Mouse (Mus musculus): ENCODE measurements at regions not wholly inside any gene's neighbourhood (a gene's known extent, or its start where the extent isn't known, plus 50 kb on each side); places are given as distances from the start of the nearest gene placed in this dataset.
"Not testable (repeated sequence)": the region's sequence is repeated elsewhere in the genome, so short reads cannot be mapped to it uniquely, and the experiment has no call there.

DNA sequence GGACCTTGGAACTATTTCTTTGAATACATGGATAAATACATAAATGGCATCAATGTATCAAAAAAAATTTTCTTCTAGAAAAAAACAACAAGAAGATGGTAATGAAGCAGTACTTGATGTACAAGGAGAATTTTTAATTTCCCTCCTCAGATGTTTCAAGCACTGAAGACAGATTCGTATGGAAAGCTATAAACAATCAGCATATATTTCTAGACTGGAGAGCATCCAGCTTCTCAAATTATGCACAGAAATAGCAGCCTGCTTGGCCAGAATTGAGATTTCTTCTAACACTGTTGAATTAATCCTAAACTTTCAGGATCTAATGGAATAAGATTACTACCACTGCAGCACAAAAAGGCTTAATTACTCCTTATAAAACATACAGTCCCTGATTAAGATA, 241.0 kb downstream of the Phf3 start:
- Histone ChIP-seq H3K27ac (no peak overlapping the region), H3K36me3 (no peaks in the 10 kb centered on the region), H3K27me3 (ENCODE audit: insufficient read depth, poor library complexity, severe bottlenecking) (no peaks in the 10 kb centered on the region), H3K4me1 (replicated peaks) (no peaks in the 10 kb centered on the region), H3K4me3 (no peak overlapping the region), H3K9me3 (no peaks in the 10 kb centered on the region)
- WGBS: 82% methylated on average over 1 of the region's 1 CpGs
- no peak for DNase-seq (ENCODE audit: low spot score)

DNA sequence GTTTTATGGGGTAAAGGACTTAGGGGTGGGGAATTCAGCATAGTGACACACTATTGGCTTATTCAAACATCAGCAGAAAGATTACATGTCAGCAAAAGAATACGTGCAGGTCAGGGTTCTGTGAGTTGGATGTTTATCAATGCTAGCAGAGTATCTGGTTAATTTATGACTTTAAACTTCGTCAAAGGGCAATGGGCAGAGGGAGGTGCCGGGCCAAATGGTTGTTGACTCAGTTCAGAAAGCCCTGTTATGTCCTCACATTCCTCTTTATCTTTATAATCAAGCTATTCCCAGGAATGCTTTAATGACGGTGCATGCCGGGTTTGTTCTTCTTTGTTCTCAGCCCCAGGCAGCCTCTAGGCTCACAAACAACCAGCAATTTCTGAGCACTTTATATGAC, 245.9 kb downstream of the Phf3 start:
- H3K4me3 ChIP-seq; H3K27me3 ChIP-seq (ENCODE audit: insufficient read depth, poor library complexity, severe bottlenecking): not testable (repeated sequence)
- 90% methylated on average over 5 of the region's 5 CpGs for WGBS

DNA sequence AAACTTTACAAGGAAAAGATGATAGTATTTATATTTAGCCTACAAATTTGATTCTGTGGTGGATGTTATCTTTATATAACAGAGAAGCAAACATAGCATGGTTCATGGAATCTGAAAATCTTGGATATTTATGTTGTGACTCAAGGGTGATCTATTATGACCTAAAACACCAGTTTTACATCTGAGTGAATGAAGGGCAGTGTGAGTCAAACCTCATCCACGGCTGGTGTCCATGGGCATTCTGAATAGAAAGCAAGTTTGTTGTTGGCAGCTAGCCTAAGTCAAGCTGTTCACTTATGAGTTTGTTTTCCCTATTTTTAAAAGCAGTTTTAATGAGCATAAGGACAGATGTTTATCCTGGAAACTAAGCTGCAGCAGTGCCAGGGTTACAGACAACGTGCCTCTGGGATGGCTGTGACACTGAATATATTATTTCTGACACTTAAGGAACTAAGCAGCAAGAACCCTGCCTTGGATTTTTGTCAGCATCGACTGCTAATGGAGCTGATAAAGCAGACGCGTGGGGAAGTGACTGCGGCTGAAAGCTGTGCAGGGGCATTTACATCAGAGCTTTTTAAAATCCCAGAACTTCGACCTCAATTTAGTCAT, 278.5 kb downstream of the Phf3 start:
- DNase-seq (ENCODE audit: low spot score): no peak
- Histone ChIP-seq H3K4me3 (no peak overlapping the region), H3K27ac (no peak overlapping the region), H3K9me3 (no peaks in the 10 kb centered on the region), H3K4me1 (replicated peaks) (no peaks in the 10 kb centered on the region), H3K27me3 (ENCODE audit: insufficient read depth, poor library complexity, severe bottlenecking) (no peaks in the 10 kb centered on the region), H3K36me3 (no peaks in the 10 kb centered on the region)
- 77% methylated on average over 7 of the region's 7 CpGs for WGBS

More for the DNA sequence above, 245.9 kb downstream of the Phf3 start:
- H3K4me1 ChIP-seq (replicated peaks); H3K27ac ChIP-seq; H3K9me3 ChIP-seq; H3K36me3 ChIP-seq; DNase-seq (ENCODE audit: low spot score): not testable (repeated sequence)

DNA sequence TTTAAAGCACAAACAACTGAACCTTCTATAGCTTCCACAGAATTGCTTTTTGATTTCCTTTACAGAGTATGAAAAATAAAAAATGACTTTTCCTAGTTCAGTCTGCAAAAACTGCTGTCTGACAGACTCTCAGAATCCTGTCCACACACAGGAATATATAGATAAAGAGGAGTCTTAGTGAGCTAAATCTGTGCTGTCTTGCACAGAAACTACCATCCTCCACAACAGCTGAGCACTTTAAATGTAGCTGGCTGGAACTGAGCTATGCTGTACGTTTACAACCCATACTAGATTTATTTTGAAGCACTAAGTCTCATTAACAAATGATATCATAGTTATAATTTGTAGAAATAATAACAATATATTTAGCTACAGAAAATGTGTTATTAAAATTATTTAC, 279.7 kb downstream of the Phf3 start:
- WGBS: 72% methylated on average over 1 of the region's 1 CpGs
- H3K4me1 ChIP-seq (replicated peaks): no peaks in the 10 kb centered on the region
- no peaks in the 10 kb centered on the region for H3K36me3 ChIP-seq
- no peaks in the 10 kb centered on the region for H3K27me3 ChIP-seq (ENCODE audit: insufficient read depth, poor library complexity, severe bottlenecking)
- H3K4me3 ChIP-seq: no peak overlapping the region
- no peak overlapping the region for H3K27ac ChIP-seq
- DNase-seq (ENCODE audit: low spot score): no peak
- H3K9me3 ChIP-seq: no peaks in the 10 kb centered on the region

DNA sequence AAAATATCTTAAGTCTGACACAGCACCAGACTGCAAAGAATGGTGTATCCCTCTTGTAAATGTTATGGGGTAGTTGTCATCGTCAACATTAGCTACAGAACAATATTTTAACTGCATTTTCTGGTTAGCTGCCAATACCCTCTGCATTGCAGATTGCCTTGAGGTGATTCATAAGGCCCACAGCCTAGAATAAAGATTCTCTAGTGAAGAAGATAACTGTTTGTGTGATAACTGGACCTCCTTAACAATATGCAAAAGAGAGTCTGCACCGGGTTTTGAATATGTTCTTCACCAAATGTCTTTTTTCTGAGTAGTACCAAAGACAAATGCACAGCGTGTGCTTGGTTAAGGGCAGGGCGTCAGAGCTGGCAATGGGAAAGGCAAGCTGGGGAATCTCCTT, 283.0 kb downstream of the Phf3 start:
- Histone ChIP-seq H3K9me3 (no peaks in the 10 kb centered on the region), H3K27me3 (ENCODE audit: insufficient read depth, poor library complexity, severe bottlenecking) (no peaks in the 10 kb centered on the region), H3K4me3 (no peak overlapping the region), H3K36me3 (no peaks in the 10 kb centered on the region), H3K4me1 (replicated peaks) (no peaks in the 10 kb centered on the region), H3K27ac (no peak overlapping the region)
- DNase-seq (ENCODE audit: low spot score): no peak
- 74% methylated on average over 4 of the region's 4 CpGs for WGBS

DNA sequence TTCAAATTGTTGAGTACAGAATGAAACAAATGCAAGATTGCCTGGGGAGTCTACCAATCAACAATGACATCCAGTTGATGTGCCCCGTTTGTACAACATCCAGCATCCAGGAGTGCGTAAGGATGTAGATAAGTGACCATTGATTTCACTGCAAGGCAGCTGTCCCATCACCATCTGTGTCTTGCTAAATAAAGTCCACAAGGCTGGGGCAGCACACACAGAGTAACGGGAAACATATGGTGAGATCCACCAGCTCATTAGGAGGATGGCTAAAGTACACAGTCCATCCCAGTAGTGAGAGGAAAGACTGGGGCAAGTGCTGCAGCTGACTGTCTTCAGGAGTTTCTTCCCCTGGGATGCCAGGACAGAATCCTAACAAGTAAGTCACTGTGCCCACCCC, 284.8 kb downstream of the Phf3 start:
- DNase-seq (ENCODE audit: low spot score): no peak
- Histone ChIP-seq H3K36me3 (no peaks in the 10 kb centered on the region), H3K4me1 (replicated peaks) (no peaks in the 10 kb centered on the region), H3K9me3 (no peaks in the 10 kb centered on the region), H3K27me3 (ENCODE audit: insufficient read depth, poor library complexity, severe bottlenecking) (no peaks in the 10 kb centered on the region), H3K27ac (no peak overlapping the region), H3K4me3 (no peak overlapping the region)
- WGBS: 67% methylated on average over 3 of the region's 3 CpGs

DNA sequence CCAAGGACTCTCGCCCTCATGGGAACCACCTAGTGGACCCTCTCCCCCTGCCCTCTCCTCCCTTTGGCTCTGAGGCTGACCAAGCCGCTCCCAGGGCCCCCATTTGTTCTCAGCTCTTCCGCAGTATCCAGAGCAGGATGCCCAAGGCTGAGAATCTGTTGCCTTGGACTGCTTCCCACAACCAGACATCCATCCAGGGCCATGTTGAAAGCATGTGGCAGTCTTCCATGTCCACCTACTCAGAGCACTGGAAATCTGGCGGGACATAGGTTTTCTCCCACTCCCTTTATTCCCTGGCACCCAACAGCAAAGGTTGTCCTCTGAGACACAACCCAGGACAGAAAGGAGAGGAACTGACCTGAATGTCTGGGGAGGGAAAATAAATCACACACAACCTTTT, 285.4 kb downstream of the Phf3 start:
- no peak for DNase-seq (ENCODE audit: low spot score)
- no peak overlapping the region for H3K27ac ChIP-seq
- H3K27me3 ChIP-seq (ENCODE audit: insufficient read depth, poor library complexity, severe bottlenecking): no peaks in the 10 kb centered on the region
- no peaks in the 10 kb centered on the region for H3K36me3 ChIP-seq
- 89% methylated on average over 4 of the region's 4 CpGs for WGBS
- H3K4me3 ChIP-seq: no peak overlapping the region
- no peaks in the 10 kb centered on the region for H3K4me1 ChIP-seq (replicated peaks)
- H3K9me3 ChIP-seq: no peaks in the 10 kb centered on the region

DNA sequence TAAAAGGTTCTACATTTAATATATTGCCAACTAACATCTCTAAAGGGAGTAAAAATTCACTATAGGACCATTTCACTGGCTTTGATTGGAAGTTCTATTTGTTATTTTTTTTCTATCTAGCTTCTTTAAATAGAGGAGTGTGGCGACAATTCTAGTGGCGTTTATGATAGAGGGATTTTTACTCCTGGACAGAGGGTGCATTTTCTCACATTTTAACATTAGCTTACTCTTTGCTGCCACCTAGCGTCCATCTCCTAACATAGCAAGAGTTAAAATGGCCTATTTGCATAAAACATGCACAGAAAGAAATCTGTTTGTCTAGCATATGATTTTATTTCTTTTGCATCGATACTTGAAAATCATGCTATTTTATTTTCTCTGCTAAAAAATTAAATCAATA, 288.9 kb downstream of the Phf3 start:
- Histone ChIP-seq H3K4me3 (no peak overlapping the region), H3K4me1 (replicated peaks) (no peaks in the 10 kb centered on the region), H3K27ac (no peak overlapping the region), H3K36me3 (no peaks in the 10 kb centered on the region), H3K27me3 (ENCODE audit: insufficient read depth, poor library complexity, severe bottlenecking) (no peaks in the 10 kb centered on the region), H3K9me3 (no peaks in the 10 kb centered on the region)
- no peak for DNase-seq (ENCODE audit: low spot score)
- WGBS: 12% methylated on average over 4 of the region's 4 CpGs

DNA sequence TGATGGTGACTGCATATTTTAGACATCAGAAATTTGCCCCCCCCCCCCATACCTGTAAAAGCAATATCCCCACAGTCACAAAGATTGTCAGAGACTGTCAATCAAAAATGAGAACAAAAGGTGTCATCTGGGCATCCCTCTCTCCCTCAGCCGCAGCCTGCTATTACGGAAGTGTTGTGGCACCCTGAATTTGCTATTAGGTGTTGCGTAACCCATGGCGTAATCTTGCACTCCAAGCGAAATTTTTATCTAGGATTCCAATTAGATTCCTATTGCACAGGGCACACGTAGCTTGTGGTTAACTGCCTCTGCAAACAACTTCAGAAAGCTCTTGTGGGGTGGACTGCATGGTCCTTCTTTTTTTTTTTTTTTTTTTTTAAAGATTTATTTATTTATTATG, 289.9 kb downstream of the Phf3 start:
- WGBS: 77% methylated on average over 6 of the region's 6 CpGs
- Histone ChIP-seq H3K4me3 (no peak overlapping the region), H3K4me1 (replicated peaks) (no peaks in the 10 kb centered on the region), H3K27me3 (ENCODE audit: insufficient read depth, poor library complexity, severe bottlenecking) (no peaks in the 10 kb centered on the region), H3K9me3 (no peaks in the 10 kb centered on the region), H3K27ac (no peak overlapping the region), H3K36me3 (no peaks in the 10 kb centered on the region)
- no peak for DNase-seq (ENCODE audit: low spot score)

DNA sequence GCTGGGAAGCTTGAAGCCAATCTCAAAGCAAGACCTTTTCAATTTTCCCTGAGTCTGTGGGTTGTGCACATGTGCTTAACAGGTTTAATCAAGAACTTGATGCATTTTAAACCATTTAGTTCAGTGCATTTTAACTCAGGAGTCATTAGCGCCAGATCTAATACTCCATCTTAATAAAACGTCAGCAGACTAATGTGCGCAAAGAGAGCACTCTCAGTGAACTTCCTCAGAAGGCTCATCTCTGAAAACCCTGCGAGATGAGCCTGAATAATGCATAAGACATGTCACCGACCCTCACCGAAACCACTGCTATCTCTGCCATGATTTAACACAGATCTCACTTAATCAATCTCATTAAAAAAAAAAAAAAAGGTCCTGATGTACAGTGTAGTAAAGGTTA, 309.0 kb downstream of the Phf3 start:
- Histone ChIP-seq H3K4me3 (no peak overlapping the region), H3K4me1 (replicated peaks) (no peaks in the 10 kb centered on the region), H3K36me3 (no peaks in the 10 kb centered on the region), H3K27ac (no peak overlapping the region), H3K27me3 (ENCODE audit: insufficient read depth, poor library complexity, severe bottlenecking) (no peaks in the 10 kb centered on the region), H3K9me3 (no peaks in the 10 kb centered on the region)
- no peak for DNase-seq (ENCODE audit: low spot score)
- WGBS: 90% methylated on average over 6 of the region's 6 CpGs

DNA sequence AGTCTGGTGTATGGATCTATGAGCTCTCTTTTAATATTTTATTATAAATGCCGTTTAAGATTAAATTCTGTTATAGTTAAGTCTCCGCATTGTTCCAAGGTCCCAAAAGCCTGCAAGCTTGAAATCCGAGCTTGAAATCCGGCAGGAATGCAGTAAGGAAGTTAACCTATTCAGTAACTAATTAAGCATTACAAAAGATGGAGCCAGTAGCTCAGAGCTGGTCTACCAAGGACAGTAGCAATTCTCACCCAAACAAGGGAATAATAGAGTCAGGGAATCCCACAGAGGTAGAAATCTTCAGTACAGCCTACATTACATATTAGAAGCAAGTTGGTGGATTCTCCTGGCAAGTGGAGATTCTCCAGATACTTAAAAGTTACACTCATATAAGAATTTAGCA, 325.0 kb downstream of the Phf3 start:
- not testable (repeated sequence) for H3K9me3 ChIP-seq; H3K4me3 ChIP-seq; H3K27me3 ChIP-seq (ENCODE audit: insufficient read depth, poor library complexity, severe bottlenecking); H3K36me3 ChIP-seq; H3K27ac ChIP-seq; H3K4me1 ChIP-seq (replicated peaks); DNase-seq (ENCODE audit: low spot score)
- 22% methylated on average over 4 of the region's 4 CpGs for whole genome bisulfite sequencing

DNA sequence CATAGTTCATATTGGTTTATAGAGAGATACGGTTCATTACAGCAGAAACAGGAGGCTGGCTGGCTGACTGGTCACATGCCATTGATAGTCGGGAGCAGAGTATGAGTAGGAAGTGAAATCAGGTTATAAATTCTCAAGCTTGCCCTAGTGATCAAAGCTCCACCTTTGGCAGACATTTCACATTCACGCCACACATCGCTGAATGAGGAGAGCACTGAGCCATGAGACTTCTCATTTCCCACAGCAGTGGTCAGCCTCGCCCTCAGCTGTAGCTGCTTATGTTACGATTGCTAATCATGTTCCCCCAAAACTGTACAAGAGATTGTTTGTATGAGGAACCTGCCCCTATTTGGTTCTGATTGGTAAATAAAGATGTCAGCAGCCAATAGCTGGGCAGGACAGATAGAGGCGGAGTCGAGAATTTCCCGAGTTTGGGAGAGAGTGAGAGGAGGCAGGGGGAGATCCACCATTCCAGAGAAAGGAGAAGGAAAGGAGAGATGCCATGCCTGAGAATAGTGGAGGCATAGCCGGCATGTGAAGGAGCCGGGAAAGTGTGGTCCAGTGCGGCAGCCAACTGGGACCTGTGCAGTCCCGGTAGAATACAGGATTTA, 333.5 kb downstream of the Phf3 start:
- no peak overlapping the region for H3K4me3 ChIP-seq
- 0 out of 2 replicates have a peak, but pooled peaks cover 2% of the 10 kb centered on the region for H3K9me3 ChIP-seq
- no peaks in the 10 kb centered on the region for H3K36me3 ChIP-seq
- no peaks in the 10 kb centered on the region for H3K4me1 ChIP-seq (replicated peaks)
- 92% methylated on average over 13 of the region's 13 CpGs for WGBS
- H3K27ac ChIP-seq: no peak overlapping the region
- DNase-seq (ENCODE audit: low spot score): no peak
- no peaks in the 10 kb centered on the region for H3K27me3 ChIP-seq (ENCODE audit: insufficient read depth, poor library complexity, severe bottlenecking)

DNA sequence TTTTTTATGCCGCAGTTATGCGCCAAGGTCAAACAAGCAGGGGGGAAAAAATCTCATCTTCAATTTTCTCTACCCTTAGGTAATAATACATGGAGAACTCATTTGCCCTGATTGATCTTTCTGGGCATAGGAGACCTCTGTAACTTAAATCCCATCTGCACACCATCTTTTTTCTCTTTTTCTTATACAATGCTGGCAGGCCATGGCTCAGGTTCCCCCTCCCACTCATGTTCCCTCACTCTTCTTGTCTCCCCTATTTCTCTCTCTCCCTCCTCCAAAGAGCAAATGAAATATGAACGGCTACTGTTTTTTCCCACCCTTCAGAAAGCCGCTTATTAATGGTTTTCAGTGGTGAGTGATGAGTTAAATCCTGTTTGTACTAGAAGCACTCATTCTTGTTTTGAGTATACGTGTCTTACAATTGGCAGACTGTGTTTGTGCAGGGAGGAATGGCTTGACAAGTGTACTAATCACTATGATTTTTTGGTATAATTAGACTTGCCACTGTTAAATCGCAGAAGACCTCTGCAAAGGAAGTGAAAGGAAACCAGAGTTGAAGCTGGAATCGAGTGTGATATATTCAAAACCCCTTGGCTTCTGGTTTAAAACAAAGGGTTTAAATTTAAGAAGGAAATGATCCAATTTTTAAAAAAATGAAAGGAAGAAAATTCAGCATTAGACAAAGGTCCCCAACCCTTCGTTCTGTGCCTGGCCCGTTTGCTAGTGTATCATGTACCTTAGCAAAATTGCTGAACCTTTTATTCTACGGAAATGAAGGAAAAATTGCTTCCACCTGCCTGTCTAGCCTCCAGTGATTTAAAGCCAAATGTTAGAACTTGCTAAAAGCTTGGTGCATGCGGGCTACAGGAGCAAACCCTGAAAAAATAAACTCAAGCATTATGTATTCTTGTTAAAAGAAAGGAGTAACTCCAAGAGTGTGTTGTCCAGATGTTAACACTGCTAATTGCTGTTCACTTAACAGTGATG, 336.4 kb downstream of the Phf3 start:
- H3K36me3 ChIP-seq: no peaks in the 10 kb centered on the region
- H3K4me1 ChIP-seq (replicated peaks): no peaks in the 10 kb centered on the region
- 70% methylated on average over 11 of the region's 11 CpGs for WGBS
- H3K4me3 ChIP-seq: no peak overlapping the region
- no peak overlapping the region for H3K27ac ChIP-seq
- H3K27me3 ChIP-seq (ENCODE audit: insufficient read depth, poor library complexity, severe bottlenecking): no peaks in the 10 kb centered on the region
- no peak for DNase-seq (ENCODE audit: low spot score)
- 0 out of 2 replicates have a peak, but pooled peaks cover 2% of the 10 kb centered on the region for H3K9me3 ChIP-seq

Data from hindbrain, embryonic 10.5 days (tissue).